Mouse (Mus musculus): Measurements from ENCODE around the gene Ccdc33. TPM values are rescaled to one million over a fixed set of nuclear protein-coding genes. Genes with fewer than 3 reads are reported as not detected.

Ccdc33 gene
- total RNA-seq, 2 experiments from 2014 or later = 0.86 to 1.3 TPM

GRCm38 (mm10) chr9:58084586-58084985 lies 34.0 kb downstream of the Ccdc33 start:
- Histone ChIP-seq H3K27ac (no peak overlapping the region), H3K4me3 (no peak overlapping the region)
- no peak for DNase-seq (ENCODE audit: extremely low spot score in 1 of 2, low spot score in 2 of 2)
- intact Hi-C loops (cut with DNase I) = no loop called here
- TF ChIP-seq CTCF (IDR thresholded peaks at IDR 0.05) = no peak

GRCm38 (mm10) chr9:58074561-58074960 lies 44.1 kb downstream of the Ccdc33 start:
- no peak overlapping the region for H3K27ac ChIP-seq
- intact Hi-C loops (cut with DNase I) = no loop called here
- TF ChIP-seq CTCF (IDR thresholded peaks at IDR 0.05) = no peak
- no peak overlapping the region for H3K4me3 ChIP-seq
- DNase-seq (ENCODE audit: extremely low spot score in 1 of 2, low spot score in 2 of 2) = no peak

- TF ChIP-seq CTCF (IDR thresholded peaks at IDR 0.05) = no peak
- Histone ChIP-seq H3K4me3 (no peak overlapping the region), H3K27ac (peak overlapping the region; percentile 85)
- intact Hi-C loops (cut with DNase I) = loop anchor here (1.0 to 2.0 kb wide), 2 partner anchors 43 to 132 kb away; no protein-coding TSS in a partner anchor
- peak in 1 of 2 experiments; percentile 50 for DNase-seq (ENCODE audit: extremely low spot score in 1 of 2, low spot score in 2 of 2)
Observed at GRCm38 (mm10) chr9:58067546-58067945, 51.1 kb downstream of the Ccdc33 start.

DNA sequence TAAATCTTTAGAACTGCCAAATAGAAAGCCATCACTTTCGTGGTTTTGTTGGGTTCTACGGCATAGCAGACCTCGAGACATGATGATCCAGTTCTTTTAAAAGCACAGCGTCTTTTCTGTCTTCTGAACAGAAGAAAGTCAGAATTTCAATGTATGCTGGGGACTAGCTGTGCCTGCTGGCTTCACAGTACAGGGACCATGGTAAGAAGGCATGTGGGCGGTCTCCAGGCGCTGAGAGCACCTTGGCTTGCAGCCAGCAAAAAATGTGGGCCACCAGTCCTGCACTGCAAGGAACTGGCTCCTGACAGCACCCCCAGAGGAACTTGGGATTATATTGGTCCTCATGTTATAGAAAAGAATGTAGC lies 51.9 kb downstream of the Ccdc33 start:
- intact Hi-C loops (cut with DNase I) = loop anchor here (1.0 to 2.0 kb wide), 4 partner anchors 44 to 136 kb away; no protein-coding TSS in a partner anchor
- Histone ChIP-seq H3K27ac (peak overlapping the region; percentile 85), H3K4me3 (no peak overlapping the region)
- no peak; the same call in 1 of the 2 replicates for TF ChIP-seq CTCF (IDR thresholded peaks at IDR 0.05)
- DNase-seq (ENCODE audit: extremely low spot score in 1 of 2, low spot score in 2 of 2) = peak; percentile 68 to 72

DNA sequence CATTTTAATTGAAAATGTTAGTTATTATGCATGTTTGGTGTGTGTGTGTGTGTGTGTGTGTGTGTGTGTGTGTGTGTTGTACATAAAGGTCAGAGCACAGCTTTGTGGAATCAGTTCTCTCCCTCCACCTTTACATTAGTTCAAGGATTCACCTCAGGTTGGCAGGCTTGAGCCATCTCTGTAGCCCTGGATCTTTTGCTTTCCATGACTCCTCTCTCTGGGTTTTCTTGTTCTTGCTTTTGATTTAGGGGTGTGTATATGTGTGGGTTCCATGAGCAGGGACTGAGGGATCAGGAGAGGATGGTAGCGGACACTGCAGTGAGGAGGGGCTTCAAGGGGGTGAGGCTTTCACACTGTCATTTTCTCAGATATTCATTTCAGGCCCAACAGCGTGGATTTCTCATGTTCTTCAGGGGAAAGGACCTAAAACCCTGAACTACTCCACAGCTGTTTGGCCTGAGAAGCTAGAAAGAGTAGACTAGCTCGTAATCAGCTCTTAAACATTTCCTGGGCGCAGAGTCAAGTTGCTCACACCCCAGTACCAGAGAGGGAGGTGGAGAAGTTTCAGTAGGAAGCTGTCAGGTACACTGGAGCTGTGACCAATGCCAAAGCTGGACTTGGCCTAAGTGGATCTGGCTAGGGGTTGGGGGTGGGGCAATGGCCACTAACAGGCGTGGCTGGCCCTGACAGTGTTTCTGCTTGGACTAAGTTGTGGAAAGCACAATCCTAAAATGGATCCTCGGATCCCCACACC lies 52.5 kb downstream of the Ccdc33 start:
- DNase-seq (ENCODE audit: extremely low spot score in 1 of 2, low spot score in 2 of 2) = no peak
- no peak overlapping the region for H3K4me3 ChIP-seq
- intact Hi-C loops (cut with DNase I) = loop anchor here (1.0 to 2.0 kb wide), 3 partner anchors 45 to 136 kb away; no protein-coding TSS in a partner anchor
- TF ChIP-seq CTCF (IDR thresholded peaks at IDR 0.05) = peak; percentile 35; the same call in 1 of the 2 replicates
- H3K27ac ChIP-seq = peak overlapping the region; percentile 85

GRCm38 (mm10) chr9:58065532-58065931 lies 53.1 kb downstream of the Ccdc33 start:
- no peak for DNase-seq (ENCODE audit: extremely low spot score in 1 of 2, low spot score in 2 of 2)
- no peak for TF ChIP-seq CTCF (IDR thresholded peaks at IDR 0.05)
- peak overlapping the region; percentile 85 for H3K27ac ChIP-seq
- intact Hi-C loops (cut with DNase I) = no loop called here
- no peak overlapping the region for H3K4me3 ChIP-seq

DNA sequence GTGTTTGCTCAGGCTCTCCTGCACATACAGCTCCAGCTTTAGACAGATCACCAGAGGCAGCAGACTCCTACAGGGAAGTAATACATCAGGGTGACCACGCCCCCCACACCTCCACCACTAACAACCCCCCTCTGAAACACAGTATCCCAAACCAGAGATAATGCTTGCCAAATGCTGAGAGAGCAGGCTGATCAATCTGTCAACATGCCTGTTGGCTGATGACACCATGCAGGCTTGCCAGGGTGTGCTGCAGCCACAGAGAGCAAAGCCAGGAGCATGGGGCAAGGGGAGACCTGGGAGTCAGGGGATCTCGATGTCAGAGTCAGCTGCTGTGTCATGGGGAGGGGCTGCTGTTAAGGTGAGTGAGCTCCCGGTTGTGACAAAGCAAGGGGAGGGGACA lies 55.1 kb downstream of the Ccdc33 start, which contains the start of gene Stra6:
TSS of gene Stra6 (plus strand) at position 258 of the 400 bp plus-strand sequence.
- H3K27ac ChIP-seq = no peak within 1 kb of the TSS
- intact Hi-C loops (cut with DNase I) = no loop called here
- no peak for TF ChIP-seq CTCF (IDR thresholded peaks at IDR 0.05)
- H3K4me3 ChIP-seq = no peak within 1 kb of the TSS
- DNase-seq (ENCODE audit: extremely low spot score in 1 of 2, low spot score in 2 of 2) = no peak

DNA sequence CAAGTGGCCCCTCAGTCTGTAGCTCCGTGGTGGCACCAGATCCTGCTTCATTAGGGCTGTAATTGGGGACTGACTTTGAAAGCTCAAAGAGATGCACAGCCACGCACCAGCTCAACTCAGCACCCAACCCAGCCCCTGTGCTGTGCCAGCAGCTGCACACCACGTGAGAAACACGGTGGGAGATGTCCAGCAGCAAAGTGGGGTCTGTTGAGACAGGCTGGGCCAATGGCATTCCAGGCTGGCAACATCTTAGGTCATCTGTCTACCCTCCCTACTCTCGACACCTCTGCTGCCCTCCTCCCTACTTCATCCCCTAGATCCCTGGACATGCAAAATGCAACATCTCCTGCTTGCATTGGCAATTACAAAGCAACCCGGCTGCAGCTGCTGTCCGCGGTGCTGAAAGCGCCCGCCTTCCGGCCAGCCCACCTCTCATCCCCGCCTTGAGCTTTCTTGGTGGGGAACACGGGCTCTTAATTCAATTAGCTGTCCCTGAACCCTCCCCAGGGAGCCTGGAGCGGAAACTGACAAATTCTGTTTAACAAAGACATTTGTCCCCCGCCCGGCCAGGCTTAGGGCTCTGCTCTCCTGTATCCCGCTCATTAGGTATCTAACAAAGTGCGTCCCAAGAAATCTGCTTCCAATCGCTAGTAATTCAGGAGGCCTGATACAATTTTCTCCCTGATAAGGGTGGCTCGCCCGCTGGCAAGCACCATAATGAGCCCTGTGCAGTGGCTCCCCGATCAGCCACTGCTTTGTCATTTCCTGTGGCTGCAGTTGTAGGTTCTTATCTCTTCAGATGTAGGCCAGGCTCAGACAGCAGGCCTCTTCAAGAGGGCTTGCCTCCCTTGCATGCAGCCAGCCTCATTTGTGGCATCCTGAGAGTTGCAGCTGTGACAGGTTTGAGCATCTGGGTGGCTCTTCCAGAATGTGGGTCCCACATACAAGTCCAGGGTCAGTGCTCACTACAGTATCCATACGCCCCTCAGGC lies 57.7 kb downstream of the Ccdc33 start:
- TF ChIP-seq CTCF (IDR thresholded peaks at IDR 0.05) = no peak
- H3K27ac ChIP-seq = no peak overlapping the region
- H3K4me3 ChIP-seq = no peak overlapping the region
- DNase-seq (ENCODE audit: extremely low spot score in 1 of 2, low spot score in 2 of 2) = no peak
- intact Hi-C loops (cut with DNase I) = no loop called here

GRCm38 (mm10) chr9:58059920-58060319 lies 58.7 kb downstream of the Ccdc33 start:
- intact Hi-C loops (cut with DNase I) = no loop called here
- no peak for TF ChIP-seq CTCF (IDR thresholded peaks at IDR 0.05)
- no peak for DNase-seq (ENCODE audit: extremely low spot score in 1 of 2, low spot score in 2 of 2)
- Histone ChIP-seq H3K4me3 (no peak overlapping the region), H3K27ac (no peak overlapping the region)

DNA sequence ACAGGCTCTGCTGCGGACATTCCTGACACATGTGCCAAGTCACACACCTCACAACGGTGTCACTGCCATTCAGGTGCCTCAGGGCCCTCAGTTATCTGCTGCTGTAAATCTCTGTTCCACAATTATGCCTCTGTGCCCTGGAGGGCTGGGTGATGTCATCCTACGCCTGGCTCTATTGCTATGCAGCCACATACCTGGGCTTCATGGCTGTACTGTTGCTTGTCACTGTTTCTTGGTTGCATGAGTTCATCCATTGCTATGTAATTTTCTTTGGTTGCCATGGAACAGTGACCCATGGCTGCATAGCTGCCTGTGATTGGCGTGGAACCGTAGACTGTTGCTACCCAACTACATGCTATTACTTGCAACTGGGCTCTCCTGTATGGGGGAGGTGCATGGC lies 63.0 kb downstream of the Ccdc33 start:
- no peak overlapping the region for H3K27ac ChIP-seq
- intact Hi-C loops (cut with DNase I) = no loop called here
- TF ChIP-seq CTCF (IDR thresholded peaks at IDR 0.05) = no peak
- H3K4me3 ChIP-seq = no peak overlapping the region
- DNase-seq (ENCODE audit: extremely low spot score in 1 of 2, low spot score in 2 of 2) = no peak

DNA sequence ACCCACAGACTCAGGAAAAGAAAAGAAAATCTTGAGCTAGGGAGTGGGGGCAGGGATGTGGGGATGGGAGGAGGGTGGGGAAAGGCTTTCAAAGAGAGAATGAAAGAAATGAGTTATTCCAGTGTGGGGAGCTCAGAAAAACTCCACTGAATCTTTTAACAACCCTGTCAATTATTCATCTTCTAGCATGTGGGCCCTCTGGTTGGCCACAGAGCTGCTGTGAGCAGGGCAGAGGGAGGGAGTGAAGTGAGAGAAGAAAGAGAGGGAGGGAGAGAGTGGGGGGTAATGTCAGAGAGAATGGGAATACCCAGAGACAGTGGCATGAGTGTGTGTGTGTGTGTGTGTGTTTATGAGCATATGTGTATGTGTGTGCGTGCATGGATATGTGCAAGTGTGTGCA lies 64.6 kb downstream of the Ccdc33 start:
- DNase-seq (ENCODE audit: extremely low spot score in 1 of 2, low spot score in 2 of 2) = no peak
- intact Hi-C loops (cut with DNase I) = no loop called here
- TF ChIP-seq CTCF (IDR thresholded peaks at IDR 0.05) = no peak
- Histone ChIP-seq H3K4me3 (no peak overlapping the region), H3K27ac (no peak overlapping the region; the same call in 1 of the 2 replicates)

DNA sequence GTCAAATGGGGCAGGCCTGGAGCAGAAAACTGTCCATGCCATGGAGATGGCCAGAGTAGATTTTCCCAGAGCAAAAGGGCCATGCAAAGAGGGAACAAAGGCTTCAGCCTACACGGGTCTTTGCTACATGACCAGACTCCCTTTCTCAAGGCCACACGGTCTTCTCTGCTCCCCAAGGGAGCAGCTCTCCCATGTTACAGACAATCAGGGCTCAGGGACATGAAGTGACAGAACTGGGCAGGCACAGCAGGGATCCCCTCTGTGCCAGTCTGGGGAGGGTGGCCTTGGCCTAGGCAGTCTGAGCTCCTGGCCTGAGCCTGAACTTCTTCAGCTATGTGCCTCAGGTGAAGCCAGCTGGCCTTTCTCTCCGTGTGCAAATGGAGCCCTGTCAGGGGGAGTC lies 65.1 kb downstream of the Ccdc33 start:
- Histone ChIP-seq H3K27ac (peak overlapping the region; percentile 60), H3K4me3 (no peak overlapping the region)
- intact Hi-C loops (cut with DNase I) = loop anchor here (1.0 kb wide), 1 partner anchor 151 kb away; the partner anchor contains the start of genes Islr and Islr2
- TF ChIP-seq CTCF (IDR thresholded peaks at IDR 0.05) = no peak
- DNase-seq (ENCODE audit: extremely low spot score in 1 of 2, low spot score in 2 of 2) = no peak
